Mouse (Mus musculus) lung, adult 2 months (tissue): ENCODE results near the gene Szrd1. TPM values are rescaled to one million over a fixed set of nuclear protein-coding genes. Genes with fewer than 3 reads are reported as not detected.

Experiments used
- DNase-seq: peaks from one replicate; pipeline ENCODE4 v3.0.0; 2022
- H3K4me1 ChIP-seq: fragments of 200-500 bp; 2 replicates; pipeline ENCODE4 v1.6.1; 2011; ENCODE audit warnings: low read length; ENCODE audit not compliant: control insufficient read depth, insufficient read depth
- H3K4me3 ChIP-seq: fragments of 200-500 bp; replicated peaks from 2 replicates; pipeline ENCODE3; 2011; ENCODE audit warnings: low read depth, mild to moderate bottlenecking, control low read depth, low read length; ENCODE audit errors: extremely low read depth
- CTCF ChIP-seq: fragments of 200-500 bp; IDR thresholded peaks from 2 replicates; pipeline ENCODE4 v1.5.1; 2011; ENCODE audit warnings: mild to moderate bottlenecking, low read length, control low read depth; ENCODE audit not compliant: insufficient read depth
- POLR2A ChIP-seq: fragments of 200-500 bp; IDR thresholded peaks from 2 replicates; pipeline ENCODE4 v1.6.1; 2011; ENCODE audit warnings: low read depth, mild to moderate bottlenecking, control low read depth, low read length, borderline replicate concordance; ENCODE audit errors: extremely low read depth
- WGBS: fragments of 180-500 bp; shearing (Covaris S2); methylation state at CpG from one replicate; pipeline ENCODE4 v1.1.7; 2018; 5-methylcytosine and 5-hydroxymethylcytosine counted together
- polyA plus RNA-seq: library from polyadenylated mRNA; depleted of rRNA; stranded (reverse); fragments of >200 nt; gene quantifications from 2 replicates; pipeline ENCODE4 v1.2.3, GENCODE M21; 2012

The Szrd1 gene
- polyA plus RNA-seq, 1 experiment: 56.4 TPM

DNA sequence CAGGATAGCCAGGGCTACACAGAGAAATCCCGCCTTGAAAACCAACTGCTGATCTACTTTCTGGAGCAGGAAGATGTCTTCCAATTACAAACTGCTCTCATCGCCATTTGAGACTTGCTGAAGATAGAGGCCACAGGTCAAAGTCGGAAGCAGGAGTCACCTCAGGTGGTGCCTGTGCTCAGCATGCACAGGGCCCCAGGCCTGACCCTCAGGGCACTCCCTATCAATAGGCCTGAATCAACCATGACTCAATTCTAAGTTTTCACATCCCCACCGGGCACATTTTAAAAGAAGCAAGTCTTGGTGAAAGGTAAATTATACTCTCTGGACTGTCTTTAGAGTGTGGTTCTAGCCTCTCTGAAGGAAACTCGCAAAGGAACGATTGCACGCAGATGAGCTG lies 3.4 kb downstream of the Szrd1 start:
- TF ChIP-seq CTCF (no peak), POLR2A (no peak)
- peaks cover 39% of the 10 kb centered on the region for H3K4me1 ChIP-seq
- no peak overlapping the region for H3K4me3 ChIP-seq
- 71% methylated on average over 7 of the region's 7 CpGs for WGBS
- DNase-seq: no peak

- Histone ChIP-seq H3K4me3 (no peak overlapping the region), H3K4me1 (peaks cover 48% of the 10 kb centered on the region)
- TF ChIP-seq POLR2A (no peak), CTCF (no peak)
- WGBS: 42% methylated on average over 20 of the region's 20 CpGs
- DNase-seq: no peak
Observed at GRCm38 (mm10) chr4:141134751-141135530, 4.6 kb downstream of the Szrd1 start.

GRCm38 (mm10) chr4:141134031-141134441 lies 5.5 kb downstream of the Szrd1 start:
- H3K4me3 ChIP-seq: no peak overlapping the region
- TF ChIP-seq POLR2A: no peak
- no peak for TF ChIP-seq CTCF
- WGBS: 49% methylated on average over 8 of the region's 8 CpGs
- DNase-seq: no peak
- H3K4me1 ChIP-seq: peaks cover 48% of the 10 kb centered on the region

DNA sequence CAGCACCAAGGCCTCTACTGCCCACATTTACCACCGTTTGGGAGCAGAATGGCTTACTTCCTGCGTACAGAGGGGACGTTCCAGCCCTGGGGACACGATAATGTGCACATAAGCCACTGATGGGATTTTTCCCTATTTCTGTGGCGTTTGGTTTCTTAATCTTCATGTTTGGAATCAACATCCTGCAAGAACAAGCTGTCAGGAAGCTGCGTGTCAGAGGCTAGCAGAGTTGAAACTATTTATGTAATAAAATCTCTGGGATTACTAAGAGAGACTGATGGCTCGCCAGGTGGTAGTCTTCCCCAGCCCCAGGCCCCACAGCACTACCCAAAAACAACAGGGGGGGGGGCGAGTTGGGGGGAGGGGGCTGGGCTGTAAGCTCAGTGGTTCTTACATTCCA lies 6.3 kb downstream of the Szrd1 start:
- DNase-seq: no peak
- Histone ChIP-seq H3K4me1 (peaks cover 48% of the 10 kb centered on the region), H3K4me3 (no peak overlapping the region)
- TF ChIP-seq POLR2A (no peak), CTCF (no peak)
- 23% methylated on average over 8 of the region's 8 CpGs for WGBS

GRCm38 (mm10) chr4:141132191-141132590 lies 7.4 kb downstream of the Szrd1 start:
- no peak overlapping the region for H3K4me3 ChIP-seq
- H3K4me1 ChIP-seq: peaks cover 45% of the 10 kb centered on the region
- WGBS: 48% methylated on average over 8 of the region's 8 CpGs
- DNase-seq: no peak
- TF ChIP-seq POLR2A (no peak), CTCF (no peak)

GRCm38 (mm10) chr4:141131531-141132061 lies 8.0 kb downstream of the Szrd1 start:
- peak; percentile 53 for DNase-seq
- TF ChIP-seq POLR2A (no peak), CTCF (no peak)
- WGBS: 27% methylated on average over 5 of the region's 5 CpGs
- Histone ChIP-seq H3K4me3 (no peak overlapping the region), H3K4me1 (peaks cover 42% of the 10 kb centered on the region)

DNA sequence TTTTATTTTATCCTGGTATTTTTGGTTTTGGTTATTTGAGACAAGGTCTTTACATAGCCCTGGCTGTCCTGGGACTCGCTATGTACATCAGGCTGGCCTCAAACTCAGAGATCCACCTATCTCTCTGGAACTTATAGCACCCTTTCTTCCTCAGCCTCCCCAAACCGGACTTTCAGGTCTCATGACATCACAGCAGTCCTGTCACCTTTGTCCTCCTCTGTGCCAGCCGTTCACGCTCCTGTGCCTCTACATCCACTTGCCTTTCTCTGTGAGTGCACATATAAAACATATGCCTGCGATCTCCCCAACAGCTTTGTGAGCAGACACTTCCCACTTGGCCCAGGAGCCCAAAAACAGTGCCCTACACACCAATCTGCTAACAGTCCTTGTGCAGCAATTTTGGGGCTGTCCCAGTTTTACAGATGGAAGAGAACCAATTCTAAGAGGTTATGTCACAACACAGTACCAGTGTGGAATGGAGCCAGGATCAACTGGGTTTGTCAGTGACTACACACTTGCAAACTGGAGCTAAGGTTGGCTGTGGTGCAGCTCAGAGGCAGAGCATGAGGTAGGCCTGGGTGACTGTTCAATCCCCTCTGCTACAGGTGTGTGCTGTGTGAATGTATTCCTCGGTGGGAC lies 8.8 kb downstream of the Szrd1 start:
- TF ChIP-seq POLR2A (no peak), CTCF (no peak)
- no peak for DNase-seq
- no peak overlapping the region for H3K4me3 ChIP-seq
- H3K4me1 ChIP-seq: peaks cover 36% of the 10 kb centered on the region
- WGBS: 50% methylated on average over 6 of the region's 6 CpGs

GRCm38 (mm10) chr4:141129190-141129710 lies 10.3 kb downstream of the Szrd1 start:
- DNase-seq: no peak
- TF ChIP-seq CTCF: no peak
- TF ChIP-seq POLR2A: no peak
- no peak overlapping the region for H3K4me3 ChIP-seq
- peaks cover 31% of the 10 kb centered on the region for H3K4me1 ChIP-seq
- WGBS: 54% methylated on average over 6 of the region's 6 CpGs

DNA sequence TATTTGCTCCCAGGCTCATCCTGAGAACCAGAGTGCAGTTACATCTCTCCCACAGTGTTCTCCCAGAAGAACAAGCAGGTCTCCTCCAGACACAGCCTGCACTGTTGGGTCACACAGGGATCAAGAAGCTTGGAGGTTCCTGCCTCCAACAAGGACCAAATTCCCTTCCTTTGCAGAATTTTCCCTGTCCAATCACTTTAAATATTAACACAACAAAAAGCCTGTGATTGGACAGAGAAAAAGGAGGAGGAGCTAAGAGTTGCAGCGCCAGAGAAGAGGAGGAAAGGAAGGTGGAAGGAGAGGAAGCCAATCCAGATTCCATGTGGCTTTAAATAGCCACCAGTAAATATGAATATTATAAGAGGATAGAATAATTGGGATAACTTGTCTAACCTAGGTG lies 16.5 kb downstream of the Szrd1 start:
- TF ChIP-seq CTCF: no peak
- no peak for TF ChIP-seq POLR2A
- Histone ChIP-seq H3K4me1 (peaks cover 13% of the 10 kb centered on the region; the same call in 1 of the 2 replicates), H3K4me3 (no peak overlapping the region)
- 7% methylated on average over 1 of the region's 1 CpGs for WGBS
- no peak for DNase-seq

GRCm38 (mm10) chr4:141122663-141123062 lies 16.9 kb downstream of the Szrd1 start:
- DNase-seq: no peak
- no peak overlapping the region for H3K4me3 ChIP-seq
- TF ChIP-seq POLR2A (no peak), CTCF (no peak)
- H3K4me1 ChIP-seq: peaks cover 13% of the 10 kb centered on the region; the same call in 1 of the 2 replicates
- 62% methylated on average over 7 of the region's 7 CpGs for WGBS
